Mouse (Mus musculus) limb, embryonic 14.5 days (tissue): ENCODE data around the gene Rbm7. TPM values are rescaled to one million over a fixed set of nuclear protein-coding genes. Genes with fewer than 3 reads are reported as not detected.

Experiments used
- ATAC-seq: fragments of 200-750 bp; cut with Nextera tagmentation; 2 replicates; pipeline ENCODE4 v1.8.0; 2017; ENCODE audit warnings: low read depth, moderate number of reproducible peaks, moderate TSS enrichment; ENCODE audit not compliant: low FRiP score
- DNase-seq: peaks from one replicate; pipeline ENCODE4 v3.0.0-alpha.2; 2015; ENCODE audit warnings: low spot score
- H3K27ac ChIP-seq: fragments of 300-500 bp; sonication (generic); replicated peaks from 2 replicates; pipeline ENCODE4 v1.5.1; 2014; ENCODE audit warnings: low read depth, mild to moderate bottlenecking, low read length, moderate library complexity, mixed read lengths
- H3K27me3 ChIP-seq: fragments of 300-500 bp; sonication (generic); 2 replicates; pipeline ENCODE4 v1.6.1; 2014; ENCODE audit warnings: low read length, mixed read lengths; ENCODE audit not compliant: control insufficient read depth, insufficient read depth
- H3K36me3 ChIP-seq: fragments of 300-500 bp; sonication (generic); 2 replicates; pipeline ENCODE4 v1.6.1; 2014; ENCODE audit warnings: mild to moderate bottlenecking, low read length, moderate library complexity, mixed read lengths; ENCODE audit not compliant: control insufficient read depth, insufficient read depth
- H3K4me1 ChIP-seq: fragments of 300-500 bp; sonication (generic); 2 replicates; pipeline ENCODE4 v1.6.1; 2014; ENCODE audit warnings: antibody characterized with exemption, low read length, mixed read lengths; ENCODE audit not compliant: control insufficient read depth, insufficient read depth
- H3K4me2 ChIP-seq: fragments of 300-500 bp; sonication (generic); replicated peaks from 2 replicates; pipeline ENCODE4 v1.6.1; 2014; ENCODE audit warnings: low read depth, mild to moderate bottlenecking, low read length, moderate library complexity; ENCODE audit not compliant: severe bottlenecking
- H3K4me3 ChIP-seq: fragments of 300-500 bp; sonication (generic); replicated peaks from 2 replicates; pipeline ENCODE4 v1.5.1; 2014; ENCODE audit warnings: low read length
- H3K9ac ChIP-seq: fragments of 300-500 bp; sonication (generic); 2 replicates; pipeline ENCODE4 v1.6.1; 2014; ENCODE audit warnings: mild to moderate bottlenecking, low read depth, low read length, moderate library complexity; ENCODE audit not compliant: severe bottlenecking
- H3K9me3 ChIP-seq: fragments of 300-500 bp; sonication (generic); 2 replicates; pipeline ENCODE4 v1.6.1; 2016; ENCODE audit warnings: low read length; ENCODE audit not compliant: control insufficient read depth
- POLR2A ChIP-seq: fragments of 200-500 bp; IDR thresholded peaks from 2 replicates; pipeline ENCODE4 v1.8.0; 2012; ENCODE audit warnings: inconsistent platforms, mild to moderate bottlenecking, moderate library complexity, borderline replicate concordance; ENCODE audit not compliant: insufficient read depth, insufficient read length; ENCODE audit errors: extremely low read depth
- WGBS: fragments of 180-500 bp; shearing (Covaris S2); extraction: QIAGEN DNeasy Blood & Tissue Kit; methylation state at CpG from one replicate; pipeline ENCODE4 v1.1.7; 2014; 5-methylcytosine and 5-hydroxymethylcytosine counted together
- microRNA-seq: library from miRNA; unstranded; fragments of <30 nt; microRNA quantifications from one replicate; pipeline ENCODE4, GENCODE M21; 2016
- polyA plus RNA-seq, 2 experiments: library from polyadenylated mRNA; depleted of rRNA in 1 of 2; stranded (reverse) in 1 of 2; unstranded in 1 of 2; fragments of >200 nt; fragmentation: Nextera tagmentation in 1 of 2; extraction: Ambion mirVana in 1 of 2; gene quantifications; 2 replicates each; pipeline versions ENCODE4 v1.2.1 to v1.2.3; 2012 to 2014

The Rbm7 gene
- polyA plus RNA-seq, 2 experiments: 54.7 to 122 TPM

- no peaks in the 10 kb centered on the region for H3K27me3 ChIP-seq
- H3K4me3 ChIP-seq: no peak overlapping the region
- no peak overlapping the region for H3K9ac ChIP-seq
- TF ChIP-seq POLR2A: no peak
- DNase-seq (no peak), ATAC-seq (no peak)
- H3K36me3 ChIP-seq: no peaks in the 10 kb centered on the region
- no peak overlapping the region for H3K4me2 ChIP-seq
- 96% methylated on average over 1 of the region's 1 CpGs for WGBS
- no peak overlapping the region for H3K27ac ChIP-seq
- no peaks in the 10 kb centered on the region for H3K4me1 ChIP-seq
- H3K9me3 ChIP-seq: no peaks in the 10 kb centered on the region
These were observed 51.2 kb downstream of the Rbm7 start for GRCm38 (mm10) chr9:48443873-48444272.

Small RNA genes within 50 kb of the gene (microRNA-seq; reads per million reads assigned to microRNA genes)
- not detected for gene Gm23653

Other genes starting within 250 kb of the Rbm7 start
- 2.0 TPM in 2 replicates for gene Nxpe2, start 141.8 kb downstream of the Rbm7 start, polyA plus RNA-seq (2012; rRNA removed)
- 1.4 and 2.4 TPM in 2 replicates for gene Nxpe2, start 141.8 kb downstream of the Rbm7 start, polyA plus RNA-seq (2014; fragmentation: Nextera tagmentation; extraction: Ambion mirVana)
- 105 and 119 TPM in 2 replicates for gene Rexo2, start 14.7 kb downstream of the Rbm7 start, polyA plus RNA-seq (2012; rRNA removed)
- gene Rexo2, start 14.7 kb downstream of the Rbm7 start, polyA plus RNA-seq (2014; fragmentation: Nextera tagmentation; extraction: Ambion mirVana): 101 and 111 TPM in 2 replicates
- gene Gm5617, start 143 bp upstream of the Rbm7 start, polyA plus RNA-seq (2012; rRNA removed): 21.6 and 34.3 TPM in 2 replicates
- 39.5 and 39.8 TPM in 2 replicates for gene Gm5617, start 143 bp upstream of the Rbm7 start, polyA plus RNA-seq (2014; fragmentation: Nextera tagmentation; extraction: Ambion mirVana)
- 2.9 and 3.1 TPM in 2 replicates for gene Nnmt, start 109.9 kb upstream of the Rbm7 start, polyA plus RNA-seq (2012; rRNA removed)
- gene Nnmt, start 109.9 kb upstream of the Rbm7 start, polyA plus RNA-seq (2014; fragmentation: Nextera tagmentation; extraction: Ambion mirVana): 11.2 and 13.4 TPM in 2 replicates